Mouse (Mus musculus): ENCODE data around the gene Gm9958. TPM values are rescaled to one million over a fixed set of nuclear protein-coding genes. Genes with fewer than 3 reads are reported as not detected.

The Gm9958 gene
- polyA plus RNA-seq, 1 experiment from 2014 or later = 8.2 TPM

GRCm38 (mm10) chr5:90365141-90365951 lies 1.7 kb upstream of the Gm9958 start:
- no peaks in the 10 kb centered on the region for H3K27me3 ChIP-seq (ENCODE audit: low read depth, poor library complexity, severe bottlenecking)
- peaks cover 25% of the 10 kb centered on the region for H3K4me1 ChIP-seq
- no peaks in the 10 kb centered on the region for H3K9me3 ChIP-seq (replicated peaks)
- peak; percentile 66 for DNase-seq (ENCODE audit: low spot score)
- WGBS = under 1% methylated on average over 61 of the region's 61 CpGs
- H3K4me3 ChIP-seq = peak overlapping the region; percentile 92
- H3K36me3 ChIP-seq = peaks cover 19% of the 10 kb centered on the region
- peak overlapping the region; percentile 99 for H3K27ac ChIP-seq (replicated peaks)

GRCm38 (mm10) chr5:90366121-90367066 lies 610 bp upstream of the Gm9958 start, which contains the start of gene Ankrd17:
Ankrd17 (minus strand) TSS chr5:90366577.
- peak; percentile 94 for DNase-seq (ENCODE audit: low spot score)
- under 1% methylated on average over 78 of the region's 104 CpGs for WGBS
- H3K36me3 ChIP-seq = peaks cover 9% of the 10 kb centered on the region; the same call in 1 of the 2 replicates
- peaks cover 25% of the 10 kb centered on the region for H3K4me1 ChIP-seq
- peak within 1 kb of the TSS; percentile 92 for H3K4me3 ChIP-seq
- H3K9me3 ChIP-seq (replicated peaks) = no peaks in the 10 kb centered on the region
- no peaks in the 10 kb centered on the region for H3K27me3 ChIP-seq (ENCODE audit: low read depth, poor library complexity, severe bottlenecking)
- peak within 1 kb of the TSS; percentile 99 for H3K27ac ChIP-seq (replicated peaks)

- Histone ChIP-seq H3K27me3 (ENCODE audit: low read depth, poor library complexity, severe bottlenecking) (no peaks in the 10 kb centered on the region), H3K27ac (replicated peaks) (no peak overlapping the region), H3K4me1 (peaks cover 8% of the 10 kb centered on the region; the same call in 1 of the 2 replicates), H3K36me3 (no peaks in the 10 kb centered on the region), H3K4me3 (no peak overlapping the region), H3K9me3 (replicated peaks) (no peaks in the 10 kb centered on the region)
- no peak for DNase-seq (ENCODE audit: low spot score)
- 78% methylated on average over 5 of the region's 5 CpGs for WGBS
Measured at GRCm38 (mm10) chr5:90370401-90370800, 3.4 kb downstream of the Gm9958 start.

GRCm38 (mm10) chr5:90373708-90374107 lies 6.7 kb downstream of the Gm9958 start:
- H3K27me3 ChIP-seq (ENCODE audit: low read depth, poor library complexity, severe bottlenecking) = no peaks in the 10 kb centered on the region
- no peaks in the 10 kb centered on the region for H3K36me3 ChIP-seq
- no peaks in the 10 kb centered on the region for H3K4me1 ChIP-seq
- H3K27ac ChIP-seq (replicated peaks) = no peak overlapping the region
- H3K4me3 ChIP-seq = no peak overlapping the region
- 89% methylated on average over 4 of the region's 4 CpGs for WGBS
- no peak for DNase-seq (ENCODE audit: low spot score)
- no peaks in the 10 kb centered on the region for H3K9me3 ChIP-seq (replicated peaks)

- H3K4me3 ChIP-seq = no peak overlapping the region
- no peaks in the 10 kb centered on the region for H3K4me1 ChIP-seq
- H3K36me3 ChIP-seq = no peaks in the 10 kb centered on the region
- no peak overlapping the region for H3K27ac ChIP-seq (replicated peaks)
- WGBS = 83% methylated on average over 4 of the region's 4 CpGs
- no peaks in the 10 kb centered on the region for H3K27me3 ChIP-seq (ENCODE audit: low read depth, poor library complexity, severe bottlenecking)
- DNase-seq (ENCODE audit: low spot score) = no peak
- H3K9me3 ChIP-seq (replicated peaks) = no peaks in the 10 kb centered on the region
Measured at GRCm38 (mm10) chr5:90381458-90381857, 14.5 kb downstream of the Gm9958 start.

GRCm38 (mm10) chr5:90383080-90383479 lies 16.1 kb downstream of the Gm9958 start:
- no peaks in the 10 kb centered on the region for H3K9me3 ChIP-seq (replicated peaks)
- no peaks in the 10 kb centered on the region for H3K27me3 ChIP-seq (ENCODE audit: low read depth, poor library complexity, severe bottlenecking)
- no peaks in the 10 kb centered on the region for H3K4me1 ChIP-seq
- H3K4me3 ChIP-seq = no peak overlapping the region
- H3K36me3 ChIP-seq = no peaks in the 10 kb centered on the region
- 48% methylated on average over 1 of the region's 1 CpGs for WGBS
- no peak for DNase-seq (ENCODE audit: low spot score)
- H3K27ac ChIP-seq (replicated peaks) = no peak overlapping the region

- Histone ChIP-seq H3K9me3 (replicated peaks) (no peaks in the 10 kb centered on the region), H3K36me3 (no peaks in the 10 kb centered on the region), H3K4me3 (no peak overlapping the region), H3K27me3 (ENCODE audit: low read depth, poor library complexity, severe bottlenecking) (no peaks in the 10 kb centered on the region), H3K4me1 (no peaks in the 10 kb centered on the region), H3K27ac (replicated peaks) (no peak overlapping the region)
- WGBS = 72% methylated on average over 5 of the region's 5 CpGs
- no peak for DNase-seq (ENCODE audit: low spot score)
Measured at GRCm38 (mm10) chr5:90393764-90394163, 26.8 kb downstream of the Gm9958 start.

- Histone ChIP-seq H3K36me3 (no peaks in the 10 kb centered on the region), H3K4me1 (no peaks in the 10 kb centered on the region), H3K27me3 (ENCODE audit: low read depth, poor library complexity, severe bottlenecking) (no peaks in the 10 kb centered on the region), H3K4me3 (no peak overlapping the region), H3K9me3 (replicated peaks) (no peaks in the 10 kb centered on the region), H3K27ac (replicated peaks) (no peak overlapping the region)
- no peak for DNase-seq (ENCODE audit: low spot score)
- WGBS = 81% methylated on average over 4 of the region's 4 CpGs
Measured at GRCm38 (mm10) chr5:90394322-90394721, 27.3 kb downstream of the Gm9958 start.

- DNase-seq (ENCODE audit: low spot score) = no peak
- Histone ChIP-seq H3K36me3 (no peaks in the 10 kb centered on the region), H3K4me3 (no peak overlapping the region), H3K27me3 (ENCODE audit: low read depth, poor library complexity, severe bottlenecking) (no peaks in the 10 kb centered on the region), H3K27ac (replicated peaks) (no peak overlapping the region), H3K9me3 (replicated peaks) (no peaks in the 10 kb centered on the region), H3K4me1 (no peaks in the 10 kb centered on the region)
- 89% methylated on average over 4 of the region's 4 CpGs for WGBS
Measured at GRCm38 (mm10) chr5:90396817-90397216, 29.8 kb downstream of the Gm9958 start.

- 89% methylated on average over 4 of the region's 4 CpGs for WGBS
- Histone ChIP-seq H3K27ac (replicated peaks) (no peak overlapping the region), H3K4me1 (no peaks in the 10 kb centered on the region), H3K4me3 (no peak overlapping the region), H3K36me3 (no peaks in the 10 kb centered on the region), H3K27me3 (ENCODE audit: low read depth, poor library complexity, severe bottlenecking) (no peaks in the 10 kb centered on the region), H3K9me3 (replicated peaks) (no peaks in the 10 kb centered on the region)
- DNase-seq (ENCODE audit: low spot score) = no peak
Measured at GRCm38 (mm10) chr5:90405210-90405609, 38.2 kb downstream of the Gm9958 start.

- Histone ChIP-seq H3K4me1 (no peaks in the 10 kb centered on the region), H3K4me3 (no peak overlapping the region), H3K27me3 (ENCODE audit: low read depth, poor library complexity, severe bottlenecking) (no peaks in the 10 kb centered on the region), H3K9me3 (replicated peaks) (no peaks in the 10 kb centered on the region), H3K27ac (replicated peaks) (no peak overlapping the region), H3K36me3 (no peaks in the 10 kb centered on the region)
- WGBS = 87% methylated on average over 8 of the region's 8 CpGs
- no peak for DNase-seq (ENCODE audit: low spot score)
Measured at GRCm38 (mm10) chr5:90414142-90414924, 47.3 kb downstream of the Gm9958 start.

- Histone ChIP-seq H3K36me3 (no peaks in the 10 kb centered on the region), H3K4me3 (no peak overlapping the region), H3K27me3 (ENCODE audit: low read depth, poor library complexity, severe bottlenecking) (no peaks in the 10 kb centered on the region), H3K9me3 (replicated peaks) (no peaks in the 10 kb centered on the region), H3K4me1 (no peaks in the 10 kb centered on the region), H3K27ac (replicated peaks) (no peak overlapping the region)
- WGBS = 74% methylated on average over 6 of the region's 6 CpGs
- no peak for DNase-seq (ENCODE audit: low spot score)
Measured at GRCm38 (mm10) chr5:90414925-90415295, 47.9 kb downstream of the Gm9958 start.
